Mouse (Mus musculus) urinary bladder, postnatal 14 days (tissue): ENCODE measurements around the gene Rassf4.
"Not testable (repeated sequence)": the region's sequence is repeated elsewhere in the genome, so short reads cannot be mapped to it uniquely, and the experiment has no call there.

Source experiments
- DNase-seq: peaks from one replicate; pipeline ENCODE4 v3.0.0; 2021; ENCODE audit warnings: low spot score

The Rassf4 gene

GRCm38 (mm10) chr6:116636581-116637235 lies 37.0 kb downstream of the Rassf4 start:
- DNase-seq = no peak

DNA sequence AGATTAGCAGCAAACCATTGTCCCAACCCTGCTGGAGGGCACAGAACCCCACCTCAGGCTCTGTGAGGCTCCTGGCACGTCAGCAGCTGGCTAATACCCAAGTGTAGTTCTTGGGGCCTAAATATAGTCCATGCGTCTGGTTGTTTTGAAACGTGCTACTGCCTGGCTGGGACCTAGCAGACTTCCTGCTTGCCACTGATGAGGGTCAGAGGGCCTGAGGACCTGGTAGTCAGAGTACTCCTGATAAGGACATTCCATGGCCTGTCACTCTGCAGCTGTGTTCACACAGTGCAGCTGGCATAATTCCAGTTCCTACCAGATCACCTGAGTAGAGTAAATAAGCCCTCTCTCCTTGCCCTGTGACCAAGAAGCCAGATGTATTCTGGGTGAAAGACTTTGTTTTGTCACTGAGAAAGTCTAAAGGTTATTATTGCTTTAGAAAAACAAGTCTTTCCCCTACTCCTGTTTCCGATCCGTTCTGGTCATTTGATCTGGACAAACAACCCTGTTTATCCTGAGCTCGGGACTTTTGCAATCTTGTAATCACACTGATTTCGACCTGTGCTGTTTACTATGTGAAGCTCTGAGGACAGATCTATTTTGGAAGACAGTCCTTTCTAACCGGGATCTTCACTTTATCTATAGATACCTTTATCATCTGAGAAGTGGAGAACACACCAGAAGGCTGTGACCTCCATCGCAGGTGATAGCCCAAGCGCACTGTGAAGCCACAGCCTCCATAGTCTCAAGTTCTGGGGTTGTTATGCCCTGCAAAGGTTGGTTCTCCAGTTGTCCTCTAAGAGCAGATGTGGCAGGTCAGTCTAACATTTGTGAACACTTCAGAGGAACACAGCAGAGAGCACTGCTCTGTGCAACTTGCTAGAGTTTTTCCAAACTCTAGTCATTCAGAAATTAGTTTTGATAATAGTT lies 38.2 kb downstream of the Rassf4 start:
- DNase-seq = peak; percentile 74

DNA sequence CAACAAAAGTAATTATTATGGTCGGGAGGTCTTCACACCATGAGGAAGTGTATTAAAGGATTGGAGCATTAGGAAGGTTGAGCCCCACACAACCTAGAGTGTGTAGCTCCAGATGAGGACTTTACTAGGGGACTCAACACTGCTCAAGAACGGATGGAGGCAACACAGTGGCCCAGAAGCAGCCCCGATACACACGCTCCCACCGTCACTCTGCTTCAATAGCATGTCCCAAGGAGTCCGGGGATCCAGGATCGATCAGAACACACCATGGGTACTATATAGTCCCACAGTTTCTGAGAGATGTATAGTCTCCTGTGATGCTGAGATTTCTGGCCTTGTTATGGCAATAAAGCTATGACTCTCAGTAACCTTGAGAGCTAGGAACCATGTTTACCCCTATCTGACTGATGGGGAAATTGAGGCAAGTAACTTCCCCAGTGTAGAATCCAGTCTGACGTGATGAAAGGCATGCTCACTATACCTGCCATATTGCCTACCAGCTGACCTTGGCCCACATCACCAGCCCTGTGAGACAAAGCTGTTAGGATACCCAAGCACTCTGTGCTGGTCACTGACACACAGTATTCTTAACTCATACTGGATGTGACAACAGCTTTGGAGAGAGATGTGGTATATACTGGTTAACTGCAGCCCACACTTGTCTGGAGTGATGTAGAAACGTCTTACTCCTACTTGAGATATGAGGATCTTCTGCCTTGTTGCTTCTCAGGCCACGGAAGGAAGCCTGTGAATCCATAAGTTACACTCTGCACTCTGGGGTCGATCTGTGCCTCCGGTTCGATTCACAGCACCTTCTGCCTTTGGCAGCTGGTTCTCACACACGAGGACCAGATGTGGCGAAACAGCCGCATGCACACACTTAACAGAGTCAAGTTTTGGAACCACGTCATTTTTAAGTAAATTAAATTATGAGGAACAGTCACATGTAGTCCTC lies 39.7 kb downstream of the Rassf4 start:
- no peak for DNase-seq

GRCm38 (mm10) chr6:116632129-116632528 lies 41.6 kb downstream of the Rassf4 start:
- DNase-seq = peak; percentile 89

- DNase-seq = no peak
Observed at GRCm38 (mm10) chr6:116629766-116630165, 44.0 kb downstream of the Rassf4 start.

DNA sequence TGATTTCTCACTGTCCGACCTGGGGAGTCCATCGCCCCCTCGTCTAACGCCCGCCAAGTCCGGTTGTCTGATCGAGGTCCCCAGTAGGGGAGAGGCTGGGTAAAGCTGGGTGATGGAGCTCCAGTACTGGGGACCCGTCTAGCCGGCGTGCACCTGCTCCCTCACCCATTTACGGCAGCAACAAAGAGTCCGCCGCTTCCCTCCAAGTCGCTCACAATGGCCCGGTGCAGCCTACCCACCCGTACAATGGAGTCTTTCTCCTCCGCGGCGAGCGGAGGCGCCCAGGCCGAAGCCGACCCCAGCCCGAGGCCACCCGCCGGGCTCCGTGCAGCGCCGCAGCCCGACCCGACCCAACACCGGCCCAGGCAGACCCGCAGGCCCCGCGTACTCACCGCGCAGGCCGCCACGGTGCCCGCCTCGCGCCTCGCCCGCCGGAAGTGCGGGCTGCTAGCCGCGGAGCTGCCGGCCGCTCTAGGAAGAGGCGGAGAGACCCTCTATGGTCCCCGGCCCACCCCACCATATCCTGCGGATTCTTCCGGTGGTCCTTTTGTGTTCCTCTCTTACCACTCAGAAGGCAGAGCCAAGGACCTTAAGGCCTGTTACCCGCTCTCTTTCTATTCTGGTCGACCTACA lies 45.1 kb downstream of the Rassf4 start, which contains the start of gene Zfp422:
Zfp422 (minus strand) TSS at position 461 of the 633 bp plus-strand sequence.
- DNase-seq = peak; percentile 67

- DNase-seq = no peak
Observed at GRCm38 (mm10) chr6:116628095-116628494, 45.7 kb downstream of the Rassf4 start.

DNA sequence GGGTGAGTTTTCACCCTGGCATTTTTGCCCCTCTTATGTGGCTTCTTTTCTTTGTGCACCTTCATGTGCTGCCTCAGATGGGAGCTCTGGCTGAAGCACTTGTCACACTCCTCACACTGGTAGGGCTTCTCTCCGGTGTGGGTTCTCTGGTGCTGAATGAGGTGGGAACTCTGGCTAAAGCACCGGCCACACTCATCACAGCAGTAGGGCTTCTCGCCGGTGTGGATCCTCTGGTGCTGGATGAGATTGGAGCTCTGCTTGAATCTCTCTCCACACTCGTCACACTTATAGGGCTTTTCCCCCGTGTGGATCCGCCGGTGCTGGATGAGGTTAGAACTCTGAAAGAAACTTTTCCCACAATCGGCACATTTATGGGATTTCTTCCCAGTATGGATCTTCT lies 47.3 kb downstream of the Rassf4 start:
- DNase-seq = not testable (repeated sequence)

DNA sequence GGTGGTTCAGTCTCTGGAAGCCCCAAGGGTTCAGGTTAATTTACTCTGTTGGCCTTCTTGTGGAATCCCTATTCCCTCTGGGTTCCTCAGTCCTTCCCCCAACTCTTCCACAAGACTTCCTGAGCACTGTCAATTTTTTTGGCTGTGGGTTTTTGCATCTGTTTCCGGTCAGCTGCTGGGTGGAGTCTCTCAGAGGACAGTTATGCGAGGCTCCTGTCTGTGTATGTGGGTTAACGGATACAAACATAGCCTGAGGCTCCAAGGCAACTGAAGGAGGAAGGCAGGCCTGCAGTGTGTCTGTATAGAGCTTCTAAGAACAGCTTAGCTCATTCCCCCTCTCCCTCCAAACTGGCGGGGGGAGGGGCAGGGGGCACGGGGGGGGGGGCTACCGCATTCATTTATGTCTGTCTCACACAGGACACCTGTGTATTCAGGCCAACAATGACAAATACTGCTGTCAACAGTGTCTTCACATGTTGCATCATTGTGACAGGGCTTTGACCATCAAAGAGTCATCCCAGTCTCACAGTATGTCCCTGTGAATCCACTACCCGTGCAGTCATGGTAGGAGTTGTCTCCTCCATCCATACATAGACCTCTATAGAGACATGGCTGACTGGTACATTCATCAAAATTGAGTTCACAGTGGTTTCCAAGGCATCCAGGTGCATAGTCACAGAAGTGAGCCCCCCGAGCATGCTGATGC lies 52.3 kb downstream of the Rassf4 start:
- no peak for DNase-seq

- DNase-seq = no peak
Observed at GRCm38 (mm10) chr6:116618073-116618472, 55.7 kb downstream of the Rassf4 start.

- no peak for DNase-seq
Observed at GRCm38 (mm10) chr6:116615719-116616118, 58.0 kb downstream of the Rassf4 start.

DNA sequence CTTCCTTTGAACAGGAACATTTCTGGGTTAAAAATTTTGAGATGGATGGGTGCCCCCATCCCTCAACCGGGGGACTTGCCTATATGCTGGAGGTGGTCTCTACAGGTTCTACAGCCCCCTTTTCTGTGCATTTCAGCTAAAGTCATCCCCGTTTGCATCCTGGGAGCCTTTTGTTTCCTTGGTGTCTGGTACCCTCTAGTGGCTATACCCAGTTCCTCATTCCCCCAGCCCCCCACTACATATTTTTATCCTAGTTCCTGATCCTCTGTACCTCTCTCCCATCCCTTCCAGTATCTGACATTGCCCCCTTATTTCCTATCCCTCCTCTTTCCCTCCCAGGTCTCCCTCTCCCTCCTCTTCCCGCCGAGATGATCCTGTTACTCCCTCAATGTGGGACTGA lies 66.5 kb downstream of the Rassf4 start:
- no peak for DNase-seq

DNA sequence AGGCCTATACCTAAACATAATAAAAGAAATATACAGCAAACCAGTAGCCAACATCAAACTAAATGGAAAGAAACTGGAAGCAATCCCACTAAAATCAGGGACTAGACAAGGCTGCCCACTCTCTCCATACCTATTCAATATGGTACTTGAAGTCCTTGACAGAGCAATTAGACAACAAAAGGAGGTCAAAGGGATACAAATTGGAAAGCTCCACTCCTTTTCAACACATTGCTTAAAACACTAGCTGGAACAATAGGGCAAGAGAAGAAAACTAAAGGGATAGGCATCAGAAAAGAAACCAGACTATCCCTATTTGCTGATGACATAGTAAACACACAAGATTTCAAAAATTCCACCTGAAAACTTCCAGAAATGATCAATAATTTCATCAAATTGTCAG lies 72.8 kb downstream of the Rassf4 start:
- DNase-seq = not testable (repeated sequence)

- DNase-seq = no peak
Observed at GRCm38 (mm10) chr6:116584095-116584494, 89.7 kb downstream of the Rassf4 start, which contains the start of gene Olfr215. Gene Olfr215, minus strand, starts transcription at chr6:116584195.
